Mouse (Mus musculus) natural killer cell, adult 2 months (primary cell): ENCODE measurements around the gene Nfatc2ip.

Experiments used
- DNase-seq, 2 experiments: peaks; one replicate each; pipeline ENCODE4 v3.0.0; 2022; ENCODE audit warnings: low spot score in 2 of 2

Gene Nfatc2ip

DNA sequence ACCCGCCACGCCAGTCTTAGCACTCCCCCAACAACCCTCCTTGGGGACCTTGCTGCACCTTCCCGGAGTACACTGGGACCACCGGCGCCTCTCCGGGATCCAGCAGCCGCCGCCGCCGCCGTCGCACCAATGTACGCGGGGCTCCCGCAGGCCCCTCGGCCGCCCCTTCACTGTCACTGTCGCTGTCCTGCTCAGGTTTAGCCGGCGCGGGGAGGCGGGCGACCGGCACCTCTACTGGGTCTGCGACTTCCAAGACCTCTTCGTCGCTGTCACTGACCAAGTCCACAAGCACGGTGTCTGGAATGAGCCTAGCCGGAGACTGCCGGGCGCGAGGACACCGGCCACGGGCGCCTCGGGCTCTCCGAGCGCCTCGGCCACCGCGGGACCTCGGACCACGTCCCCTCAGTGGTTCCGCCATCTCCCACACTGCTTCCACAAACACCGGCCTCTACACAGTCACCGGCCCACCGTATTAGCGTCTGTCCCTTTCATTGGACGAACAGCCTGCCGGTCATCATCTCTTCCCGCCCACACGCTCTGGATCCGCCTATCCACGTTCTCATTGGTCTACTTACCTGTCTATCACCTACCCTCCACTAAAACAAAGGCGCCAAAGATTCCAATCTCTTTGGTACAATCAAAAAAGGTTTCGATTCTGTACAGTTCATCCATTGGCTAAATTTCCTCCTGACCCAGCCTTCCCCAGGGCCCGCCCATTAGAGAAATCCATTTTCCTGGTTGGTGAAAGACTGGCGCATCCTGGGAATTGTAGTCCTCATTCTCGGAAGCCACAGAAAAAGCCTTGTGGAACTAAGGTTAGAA lies at the start of gene Nfatc2ip:
TSS of gene Nfatc2ip (minus strand) at position 440 of the 822 bp plus-strand sequence.
- peak; percentile 95 to 97 for DNase-seq

DNA sequence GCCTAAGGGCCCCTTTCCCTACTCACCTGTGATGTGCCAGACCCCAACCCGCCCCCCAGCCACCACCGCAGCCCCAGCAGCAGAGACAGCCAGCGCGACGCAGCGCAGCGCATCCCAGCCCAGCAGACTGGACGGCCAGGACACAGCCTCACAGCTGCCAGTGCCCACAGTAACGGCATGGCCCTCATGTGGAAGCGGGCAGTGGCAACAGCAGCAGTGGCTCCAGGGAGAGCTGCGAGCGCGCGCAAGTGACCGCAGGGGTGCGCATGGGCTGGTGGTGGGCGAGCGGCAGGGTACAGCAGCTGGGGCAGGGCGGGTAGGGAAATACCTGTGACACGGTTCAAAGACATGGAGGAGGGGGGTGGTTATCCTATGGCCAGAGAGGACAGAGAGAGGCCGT lies 49.7 kb upstream of the Nfatc2ip start:
- no peak for DNase-seq

DNA sequence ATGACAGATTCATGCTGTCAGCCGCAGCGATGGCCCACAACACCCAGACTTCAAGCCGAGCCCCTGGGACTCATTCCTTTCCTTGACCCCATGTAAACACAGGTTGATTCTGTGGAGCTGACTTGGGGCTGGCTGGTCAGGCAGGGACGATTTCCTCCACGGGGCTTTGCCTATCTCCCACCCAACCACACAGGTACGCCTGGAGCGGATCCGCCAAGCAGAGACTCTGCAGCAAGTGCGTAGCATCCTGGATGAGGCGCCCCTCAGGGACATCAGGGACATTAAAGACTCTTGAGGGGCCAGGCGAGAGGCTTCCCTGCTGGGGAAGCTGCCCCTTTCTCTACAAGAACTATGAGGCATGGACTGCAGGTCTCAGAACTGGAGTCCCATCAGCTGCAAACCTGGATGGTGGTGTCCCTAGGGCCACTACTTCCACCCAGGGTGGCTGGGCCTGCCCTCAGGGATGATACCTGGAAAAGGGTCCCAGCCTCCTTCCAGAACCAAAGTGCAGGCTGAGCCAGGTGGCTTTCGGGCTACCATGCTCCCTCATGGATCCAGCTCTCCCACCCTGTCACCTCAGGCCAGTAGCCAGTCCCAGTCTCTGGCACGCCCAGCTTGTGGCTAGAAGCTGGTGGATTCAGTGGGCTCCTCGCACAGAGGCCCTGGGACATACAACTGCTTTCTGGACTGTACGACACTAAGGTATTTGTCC lies 48.7 kb upstream of the Nfatc2ip start:
- DNase-seq: no peak

DNA sequence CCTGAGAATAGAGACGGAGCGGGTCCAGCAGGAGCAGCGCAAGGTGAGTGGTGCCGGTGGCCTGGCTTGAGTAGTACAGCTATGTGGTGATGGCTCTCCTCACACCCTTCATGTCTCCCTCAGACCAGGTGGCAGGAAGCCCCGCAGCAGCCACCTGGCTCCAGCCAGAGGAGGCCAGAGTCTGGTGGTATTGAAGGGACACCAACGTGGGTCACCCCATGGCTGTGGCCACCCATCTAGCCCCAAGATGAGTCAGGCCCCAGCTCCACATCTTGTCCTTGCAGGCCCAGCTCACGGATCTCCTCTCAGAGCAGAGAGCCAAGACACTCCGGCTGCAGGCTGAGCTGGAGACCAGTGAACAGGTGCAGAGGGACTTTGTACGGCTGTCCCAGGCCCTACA lies 48.0 kb upstream of the Nfatc2ip start:
- no peak for DNase-seq

DNA sequence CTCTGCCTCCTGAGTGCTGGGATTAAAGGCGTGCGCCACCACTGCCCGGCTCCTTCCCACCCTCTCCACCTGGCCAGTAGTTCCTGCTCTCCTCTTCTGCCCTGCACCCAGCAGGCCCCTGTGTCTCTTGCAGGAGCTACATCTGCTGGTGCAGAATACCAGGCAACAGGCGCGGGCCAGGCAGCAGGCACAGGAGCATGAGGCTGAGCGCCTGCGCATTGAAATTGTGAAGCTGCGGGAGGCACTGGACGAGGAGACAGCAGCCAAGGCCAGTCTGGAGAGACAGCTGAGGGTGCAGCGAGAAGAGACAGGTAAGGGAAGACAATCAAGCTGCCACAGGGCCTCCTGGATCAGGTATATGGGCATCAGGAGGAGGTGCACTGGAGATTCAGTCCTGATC lies 47.5 kb upstream of the Nfatc2ip start:
- DNase-seq: no peak

GRCm38 (mm10) chr7:126440134-126440533 lies 43.6 kb upstream of the Nfatc2ip start:
- no peak for DNase-seq

- peak; percentile 64 to 75 for DNase-seq
Measured at GRCm38 (mm10) chr7:126436851-126437250, 40.3 kb upstream of the Nfatc2ip start.

- no peak for DNase-seq
Measured at GRCm38 (mm10) chr7:126435801-126436200, 39.3 kb upstream of the Nfatc2ip start.

DNA sequence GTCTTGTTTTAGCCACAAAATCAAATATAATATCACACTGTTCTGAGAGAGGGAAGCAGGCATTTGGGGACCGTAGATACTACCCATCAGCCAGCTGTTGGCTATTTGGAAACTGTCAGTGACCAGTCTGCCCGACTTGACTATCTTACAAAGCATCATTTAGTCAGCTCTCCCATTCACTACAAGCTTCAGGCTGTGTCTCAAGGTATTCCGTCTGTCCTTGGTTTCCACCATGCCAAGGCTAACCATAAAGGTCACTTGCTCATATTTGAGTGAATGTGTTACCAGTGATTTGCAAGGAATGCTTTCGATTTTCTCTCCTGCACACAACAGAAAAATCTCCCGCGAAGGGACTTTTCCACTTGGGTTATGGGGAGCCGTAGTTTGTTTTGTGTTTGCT lies 38.2 kb upstream of the Nfatc2ip start:
- DNase-seq: no peak

GRCm38 (mm10) chr7:126430167-126430566 lies 33.6 kb upstream of the Nfatc2ip start:
- DNase-seq: no peak

GRCm38 (mm10) chr7:126429503-126429898 lies 33.0 kb upstream of the Nfatc2ip start:
- DNase-seq: no peak

GRCm38 (mm10) chr7:126428631-126429502 lies 32.3 kb upstream of the Nfatc2ip start, which contains the start of gene Rabep2:
Gene Rabep2 (plus strand): TSS chr7:126428759.
- DNase-seq: peak; percentile 93 to 95

GRCm38 (mm10) chr7:126428154-126428553 lies 31.6 kb upstream of the Nfatc2ip start:
- no peak for DNase-seq

- DNase-seq: no peak
Measured at GRCm38 (mm10) chr7:126427323-126427860, 30.9 kb upstream of the Nfatc2ip start.

DNA sequence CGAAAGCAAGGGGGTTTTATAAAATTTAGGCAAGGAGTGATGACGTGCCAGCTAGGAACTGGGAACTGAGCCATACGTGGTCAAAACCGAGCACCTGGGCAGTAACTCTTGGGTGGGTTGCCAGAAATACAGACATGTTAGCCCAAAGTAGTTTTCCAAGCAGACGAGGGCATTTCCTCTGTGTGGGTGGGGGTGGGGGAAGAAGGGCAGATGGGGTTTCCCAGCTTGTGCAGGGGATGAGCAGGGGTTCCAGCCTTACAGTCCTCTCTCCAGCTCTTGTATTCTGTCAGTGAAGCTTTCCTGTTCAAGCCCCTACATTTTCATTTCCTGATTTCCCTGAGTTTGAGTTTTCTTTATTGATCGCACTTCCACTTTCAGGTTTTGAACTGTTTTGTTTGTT lies 27.6 kb upstream of the Nfatc2ip start:
- DNase-seq: no peak

DNA sequence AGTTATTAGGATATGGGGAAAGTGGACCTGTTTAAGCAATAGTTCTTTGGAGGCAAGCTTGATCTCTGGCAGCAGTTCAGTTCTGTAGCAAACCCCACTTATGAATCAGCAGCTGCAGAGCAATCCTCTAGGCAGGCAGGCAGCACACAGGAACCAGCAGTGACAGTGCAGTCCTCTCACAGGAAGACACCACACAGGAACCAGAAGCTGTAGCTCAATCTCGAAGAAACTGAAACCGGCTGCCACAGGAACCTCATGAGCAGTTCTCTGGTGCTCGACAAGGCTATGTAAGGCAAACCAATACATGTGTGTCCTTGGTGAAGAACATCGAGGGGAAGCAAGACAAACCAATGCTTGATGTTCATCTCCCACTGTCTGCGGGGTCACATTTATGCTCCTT lies 25.2 kb upstream of the Nfatc2ip start:
- peak in 1 of 2 experiments; percentile 57 for DNase-seq

DNA sequence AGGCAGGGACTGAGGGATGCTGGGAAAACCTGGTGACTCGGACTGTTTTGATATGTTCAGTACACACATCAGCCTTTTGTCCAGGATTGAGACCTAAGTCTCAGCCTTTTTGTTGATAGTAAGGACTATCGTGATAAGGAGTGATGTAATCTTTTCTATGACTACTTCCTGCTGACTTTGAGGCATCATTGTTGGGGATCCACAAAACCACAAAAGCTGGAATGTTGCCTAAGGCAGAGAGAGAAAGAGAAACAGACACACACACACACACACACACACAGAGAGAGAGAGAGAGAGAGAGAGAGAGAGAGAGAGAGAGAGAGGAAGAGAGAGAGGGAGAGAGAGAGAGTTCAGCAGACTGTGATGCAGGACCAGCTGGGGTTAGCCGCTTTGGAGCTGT lies 22.0 kb upstream of the Nfatc2ip start:
- no peak for DNase-seq

DNA sequence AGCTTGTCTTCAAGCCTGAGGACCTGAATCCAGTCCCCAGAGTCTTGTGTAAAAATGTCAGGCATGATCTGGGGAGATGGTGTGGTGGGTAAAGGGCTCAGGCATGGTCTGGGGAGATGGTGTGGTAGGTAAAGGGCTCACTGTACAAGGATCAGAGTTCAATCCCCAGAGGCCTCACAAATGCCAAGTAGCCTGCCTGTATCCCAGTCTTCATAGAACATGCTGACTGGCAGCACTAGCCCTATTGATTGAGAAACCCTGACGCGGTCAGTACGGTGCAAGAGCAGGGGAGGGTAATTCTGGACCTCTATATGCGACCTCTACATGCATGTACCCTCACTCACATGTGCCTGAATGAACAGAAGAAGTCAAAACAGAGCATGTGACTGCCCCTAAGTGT lies 21.1 kb upstream of the Nfatc2ip start:
- no peak for DNase-seq

- peak in 1 of 2 experiments; percentile 49 for DNase-seq
Measured at GRCm38 (mm10) chr7:126417045-126417444, 20.5 kb upstream of the Nfatc2ip start.

DNA sequence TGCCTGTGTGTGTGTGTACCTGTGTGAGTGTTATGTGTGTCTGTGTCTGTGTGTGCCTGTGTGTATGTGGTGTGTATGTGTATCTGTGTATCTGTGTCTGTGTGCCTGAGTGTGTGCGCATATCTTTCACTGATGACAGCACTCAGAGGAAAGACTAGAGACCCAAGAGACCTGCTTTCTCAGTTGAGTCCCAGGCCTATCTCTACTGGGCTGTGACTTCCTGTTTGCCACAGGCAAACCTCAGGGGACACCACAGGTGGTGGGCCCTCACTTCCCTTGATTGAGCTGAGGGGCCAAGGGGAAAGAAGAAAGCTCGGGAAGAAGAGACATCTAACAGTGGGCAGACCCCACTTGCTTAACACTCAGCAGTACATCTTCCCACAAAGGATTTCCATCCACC lies 20.1 kb upstream of the Nfatc2ip start:
- peak in 1 of 2 experiments; percentile 73 for DNase-seq

- peak in 1 of 2 experiments; percentile 51 for DNase-seq
Measured at GRCm38 (mm10) chr7:126414725-126415124, 18.2 kb upstream of the Nfatc2ip start, which contains the start of gene Cd19. Gene Cd19 (minus strand): TSS chr7:126414889.

- DNase-seq: no peak
Measured at GRCm38 (mm10) chr7:126411061-126411460, 14.5 kb upstream of the Nfatc2ip start.
